In genomic region chr6:119045498-119045897, GRCm38 (mm10) we compare ENCODE assay signal across 20 mouse cellular contexts.
A peak's percentile ranks its signal among the peaks of the same experiment; 100 is the strongest.
DNase-seq lines count a peak whose midpoint lies in the region; ATAC-seq lines count a peak whose summit lies in the region.
"Had no signal": no experiment of that assay in that cellular context is flagged by ENCODE, and none has a peak within 500 bp of the region (broad histone marks: within the 10 kb centered on the region; RNA-seq: fewer than 3 reads in every experiment).

No protein-coding gene starts in this region.

- H3K4me2 ChIP-seq in lung, embryonic 15.5 days: no peak overlapping the region
- H3K4me2 ChIP-seq: hindbrain, embryonic 12.5 days; intestine, embryonic 15.5 days; limb, embryonic 12.5 days; liver, embryonic 12.5 days had no signal

- H3K27me3 ChIP-seq in lung, embryonic 15.5 days: no peaks in the 10 kb centered on the region
- H3K27me3 ChIP-seq: hindbrain, embryonic 12.5 days; intestine, embryonic 15.5 days; limb, embryonic 12.5 days had no signal

- peak overlapping the region; percentile 43; the same call in 1 of the 2 replicates for H3K27ac ChIP-seq in lung, embryonic 15.5 days
- H3K27ac ChIP-seq: hindbrain, embryonic 12.5 days; intestine, embryonic 15.5 days; limb, embryonic 12.5 days; liver, embryonic 12.5 days; stomach, postnatal 0 days had no signal

- peaks cover 57% of the 10 kb centered on the region for H3K4me1 ChIP-seq in lung, embryonic 15.5 days
- H3K4me1 ChIP-seq: hindbrain, embryonic 12.5 days; intestine, embryonic 15.5 days; liver, embryonic 12.5 days had no signal

- 62% methylated on average over 7 of the region's 7 CpGs for WGBS in lung, embryonic 15.5 days

- peak; percentile 36; the same call in 1 of the 2 replicates for ATAC-seq in frontal cortex, adult (ENCODE audit: low TSS enrichment)
- no peak for ATAC-seq in lung, embryonic 15.5 days (ENCODE audit: borderline replicate concordance, extremely low read depth, low FRiP score, low TSS enrichment)
- ATAC-seq in inflammation-experienced regulatory T-cells, adult 6 months: no peak
- ATAC-seq: intestine, embryonic 15.5 days; liver, embryonic 12.5 days had no signal

- no peaks in the 10 kb centered on the region for H3K9me3 ChIP-seq in lung, embryonic 15.5 days
- H3K9me3 ChIP-seq: hindbrain, embryonic 12.5 days; intestine, embryonic 15.5 days; limb, embryonic 12.5 days; liver, embryonic 12.5 days had no signal

- no peaks in the 10 kb centered on the region for H3K36me3 ChIP-seq in lung, embryonic 15.5 days
- H3K36me3 ChIP-seq: hindbrain, embryonic 12.5 days; intestine, embryonic 15.5 days; liver, embryonic 12.5 days had no signal

- H3K9ac ChIP-seq in lung, embryonic 15.5 days: no peak overlapping the region
- H3K9ac ChIP-seq: hindbrain, embryonic 12.5 days; intestine, embryonic 15.5 days; limb, embryonic 12.5 days; liver, embryonic 12.5 days had no signal

- DNase-seq in frontal cortex, postnatal 14 days (ENCODE audit: low spot score in 2 of 2): no peak
- DNase-seq in lung, postnatal 36 days: no peak
- DNase-seq in layer of hippocampus, adult 11-12 months (ENCODE audit: low spot score): peak; percentile 74
- peak; percentile 82 for DNase-seq in layer of hippocampus, adult 9-11 months
- DNase-seq in spleen, postnatal 14 days (ENCODE audit: low spot score in 2 of 2): no peak
- DNase-seq: adrenal gland, postnatal 25 days; B cell, adult 2 months; cerebellum, adult 18-20 months; cerebellum, postnatal 25 days; embryo, embryonic 11 days; right cerebral cortex, postnatal 4 days; thymus, postnatal 25 days had no signal

- no peak overlapping the region for H3K4me3 ChIP-seq in lung, embryonic 15.5 days
- H3K4me3 ChIP-seq: hindbrain, embryonic 12.5 days; intestine, embryonic 15.5 days; limb, embryonic 12.5 days; liver, embryonic 12.5 days had no signal

Comparison
In these comparisons a context has a peak if more than half of its experiments do, and no peak if none do; other contexts are left out.
1. DNase-seq: peak in layer of hippocampus, adult 11-12 months (single experiment) and layer of hippocampus, adult 9-11 months (single experiment); none in frontal cortex, postnatal 14 days (0 of 2), lung, postnatal 36 days (single experiment) and spleen, postnatal 14 days (0 of 2).